Mouse (Mus musculus): Measurements from ENCODE around the gene Ptx4. TPM values are rescaled to one million over a fixed set of nuclear protein-coding genes. Genes with fewer than 3 reads are reported as not detected.
"Not testable (repeated sequence)": the region's sequence is repeated elsewhere in the genome, so short reads cannot be mapped to it uniquely, and the experiment has no call there.

The Ptx4 gene
- total RNA-seq, 2 experiments from 2014 or later, result 0.32 to 0.34 TPM

- intact Hi-C loops (cut with DNase I), result no loop called here
- DNase-seq, result peak; percentile 14
Measured at GRCm38 (mm10) chr17:25114908-25115645, 5.5 kb upstream of the Ptx4 start.

- intact Hi-C loops (cut with DNase I), result no loop called here
- DNase-seq, result peak; percentile 94
Measured at GRCm38 (mm10) chr17:25115664-25116432, 4.7 kb upstream of the Ptx4 start, which contains the start of gene Telo2. Gene Telo2, minus strand, starts transcription at chr17:25115967.

DNA sequence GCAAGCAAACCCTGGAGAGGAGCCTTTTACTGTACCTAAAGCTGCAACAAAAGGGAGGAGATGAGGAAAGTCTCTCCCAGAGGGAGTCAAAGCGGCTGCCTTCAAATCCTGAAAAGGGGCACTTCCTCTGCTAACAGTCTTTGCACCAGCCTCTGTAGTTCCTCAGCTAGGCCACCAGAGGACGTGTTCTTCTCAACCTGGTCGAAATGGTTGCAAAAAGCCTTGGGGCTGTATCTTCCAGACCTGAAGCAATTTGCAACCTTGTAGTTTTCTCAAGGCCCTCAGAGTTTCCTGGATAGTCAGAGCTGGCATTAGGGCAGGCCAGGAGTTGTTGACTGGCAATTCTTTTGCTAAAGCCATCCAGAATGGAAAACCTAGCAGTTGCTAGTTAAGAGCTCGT is 3.3 kb upstream of the Ptx4 start:
- no peak for DNase-seq
- intact Hi-C loops (cut with DNase I), result no loop called here

DNA sequence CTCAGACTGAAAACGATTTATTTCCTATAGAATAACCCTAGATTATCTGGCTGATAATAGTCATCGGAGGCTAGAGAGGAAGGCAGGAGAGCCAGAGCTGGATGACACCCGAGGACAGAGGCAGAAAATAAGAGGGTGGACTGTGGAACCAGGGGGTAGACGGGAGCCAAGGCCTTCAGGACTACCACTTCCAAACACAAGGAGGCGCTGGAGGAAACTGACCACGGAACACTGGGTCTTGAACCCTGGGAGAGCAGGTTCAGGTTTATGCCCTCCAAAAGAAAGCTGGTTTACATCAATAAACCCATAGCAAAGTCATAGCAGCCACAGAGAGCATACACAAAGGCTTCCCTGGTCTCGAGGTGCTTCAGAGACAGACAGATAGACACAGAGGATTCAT is 3.4 kb downstream of the Ptx4 start:
- intact Hi-C loops (cut with DNase I), result no loop called here
- no peak for DNase-seq

DNA sequence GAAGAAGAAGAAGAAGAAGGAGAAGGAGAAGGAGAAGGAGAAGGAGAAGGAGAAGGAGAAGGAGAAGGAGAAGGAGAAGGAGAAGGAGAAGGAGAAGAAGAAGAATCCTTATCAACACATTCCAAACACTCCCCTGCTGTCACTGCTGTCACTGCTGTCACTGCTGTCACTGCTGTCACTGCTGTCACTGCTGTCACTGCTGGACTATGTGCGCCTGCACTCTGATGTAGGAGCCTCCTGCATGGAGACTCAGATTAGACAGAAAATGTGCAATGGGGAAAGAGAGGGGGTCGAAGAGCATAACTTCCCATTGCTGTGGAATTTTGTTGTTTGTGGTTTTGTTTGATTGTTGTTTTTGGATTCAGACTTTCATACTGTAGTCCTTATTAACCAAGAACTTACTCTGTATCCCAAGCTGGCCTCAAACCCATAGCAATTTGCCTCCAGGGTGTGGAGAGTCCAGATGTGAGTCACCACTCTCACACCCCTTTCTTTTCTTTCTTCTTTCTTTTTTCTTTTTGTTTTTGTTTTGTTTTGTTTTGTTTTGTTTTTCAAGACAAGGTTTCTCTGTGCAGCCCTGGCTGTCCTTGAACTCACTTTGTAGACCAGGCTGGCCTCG is 5.0 kb downstream of the Ptx4 start:
- intact Hi-C loops (cut with DNase I), result not testable (repeated sequence)

GRCm38 (mm10) chr17:25127079-25127478 is 6.5 kb downstream of the Ptx4 start:
- no peak for DNase-seq
- intact Hi-C loops (cut with DNase I), result no loop called here

More for the DNA sequence above, 5.0 kb downstream of the Ptx4 start:
- not testable (repeated sequence) for DNase-seq

DNA sequence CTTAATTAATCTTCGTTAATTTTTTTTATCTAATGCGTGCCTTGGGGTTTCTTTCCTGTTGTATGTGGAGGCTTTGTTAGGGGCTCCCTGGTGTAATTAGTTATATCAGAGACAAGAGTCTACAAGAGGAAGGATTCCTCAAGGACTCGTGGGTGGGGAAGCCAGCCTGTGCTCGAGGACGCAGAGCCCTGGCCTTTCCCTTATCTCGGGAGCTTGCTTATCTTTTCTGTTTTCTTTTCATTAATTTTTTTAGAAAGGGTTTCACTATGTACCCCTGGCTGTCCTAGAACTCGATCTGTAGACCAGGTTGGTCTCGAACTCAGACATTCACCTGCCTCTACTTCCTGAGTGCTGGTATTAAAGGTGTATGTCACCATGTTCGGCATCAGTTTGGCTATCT is 7.1 kb downstream of the Ptx4 start:
- no peak for DNase-seq
- intact Hi-C loops (cut with DNase I), result no loop called here

- DNase-seq, result no peak
- intact Hi-C loops (cut with DNase I), result no loop called here
Measured at GRCm38 (mm10) chr17:25130060-25130459, 9.5 kb downstream of the Ptx4 start.

GRCm38 (mm10) chr17:25133275-25133698 is 12.7 kb downstream of the Ptx4 start, which contains the start of gene Clcn7:
Gene Clcn7, plus strand, starts transcription at chr17:25133391.
- intact Hi-C loops (cut with DNase I), result no loop called here
- DNase-seq, result peak; percentile 96

DNA sequence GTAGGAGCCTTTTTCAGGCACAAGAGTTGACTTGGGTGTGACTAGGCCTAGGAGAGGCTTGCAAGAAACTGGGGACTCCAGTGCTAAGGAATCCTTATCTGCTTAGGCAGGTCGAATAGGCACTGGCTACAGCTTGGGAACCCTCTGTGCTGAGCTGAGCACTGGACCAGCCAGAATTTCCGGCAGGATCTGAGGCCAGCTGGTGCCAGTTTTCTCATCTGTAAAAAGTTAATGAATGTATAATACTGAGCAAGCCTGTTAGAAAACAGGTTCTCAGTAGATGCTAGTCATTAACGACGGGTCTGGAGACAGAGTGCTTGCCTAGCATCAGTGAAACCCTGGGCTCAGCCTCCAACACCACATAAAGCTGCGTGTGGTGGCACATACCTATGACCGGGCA is 15.1 kb downstream of the Ptx4 start:
- no peak for DNase-seq
- intact Hi-C loops (cut with DNase I), result no loop called here

GRCm38 (mm10) chr17:25138803-25139202 is 18.2 kb downstream of the Ptx4 start:
- intact Hi-C loops (cut with DNase I), result no loop called here
- no peak for DNase-seq

- no peak for DNase-seq
- intact Hi-C loops (cut with DNase I), result no loop called here
Measured at GRCm38 (mm10) chr17:25139960-25140359, 19.4 kb downstream of the Ptx4 start.

DNA sequence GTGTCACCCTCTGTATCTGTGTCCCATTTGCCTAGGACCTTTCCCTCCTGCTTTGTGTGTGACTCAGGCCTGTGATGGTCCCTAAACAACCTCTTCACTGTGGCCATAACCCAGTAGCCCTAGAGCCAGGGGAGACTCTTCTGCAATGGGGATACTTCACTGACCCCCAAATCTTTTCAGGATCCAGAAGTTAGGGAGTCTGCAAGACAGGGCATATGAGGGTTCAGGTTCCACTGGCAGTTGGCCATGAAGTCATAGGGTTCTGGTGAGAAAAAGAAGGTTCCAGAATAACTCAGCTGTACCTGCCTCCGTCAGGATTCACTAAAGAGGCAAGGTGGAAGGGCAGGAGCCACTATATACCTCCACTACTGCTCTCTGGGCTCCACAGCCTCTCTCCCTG is 41.6 kb downstream of the Ptx4 start, which contains the start of gene Ccdc154:
Gene Ccdc154 (plus strand): TSS at position 301 of the 400 bp plus-strand sequence.
- no peak for DNase-seq
- intact Hi-C loops (cut with DNase I), result no loop called here

- intact Hi-C loops (cut with DNase I), result no loop called here
- no peak for DNase-seq
Measured at GRCm38 (mm10) chr17:25163387-25163786, 42.8 kb downstream of the Ptx4 start.

DNA sequence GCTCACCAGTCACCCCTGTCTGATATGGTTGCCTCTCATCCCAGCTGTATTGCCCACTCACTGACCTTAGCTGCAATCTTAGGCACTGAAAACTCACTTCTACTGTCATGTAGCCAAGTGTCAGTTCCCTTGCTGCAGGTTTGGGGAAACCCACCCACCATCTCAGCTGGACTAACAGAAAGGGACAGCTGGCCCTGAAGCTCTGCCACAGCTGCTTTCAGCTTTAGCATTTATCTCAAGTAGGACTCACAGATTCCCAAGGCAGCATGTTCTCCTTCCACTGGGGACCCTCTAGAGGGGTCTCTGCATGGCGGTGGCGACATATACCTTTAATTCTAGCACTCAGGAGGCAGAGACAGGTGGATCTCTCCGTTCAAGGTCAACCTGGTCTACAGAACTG is 44.2 kb downstream of the Ptx4 start:
- intact Hi-C loops (cut with DNase I), result no loop called here
- DNase-seq, result no peak

DNA sequence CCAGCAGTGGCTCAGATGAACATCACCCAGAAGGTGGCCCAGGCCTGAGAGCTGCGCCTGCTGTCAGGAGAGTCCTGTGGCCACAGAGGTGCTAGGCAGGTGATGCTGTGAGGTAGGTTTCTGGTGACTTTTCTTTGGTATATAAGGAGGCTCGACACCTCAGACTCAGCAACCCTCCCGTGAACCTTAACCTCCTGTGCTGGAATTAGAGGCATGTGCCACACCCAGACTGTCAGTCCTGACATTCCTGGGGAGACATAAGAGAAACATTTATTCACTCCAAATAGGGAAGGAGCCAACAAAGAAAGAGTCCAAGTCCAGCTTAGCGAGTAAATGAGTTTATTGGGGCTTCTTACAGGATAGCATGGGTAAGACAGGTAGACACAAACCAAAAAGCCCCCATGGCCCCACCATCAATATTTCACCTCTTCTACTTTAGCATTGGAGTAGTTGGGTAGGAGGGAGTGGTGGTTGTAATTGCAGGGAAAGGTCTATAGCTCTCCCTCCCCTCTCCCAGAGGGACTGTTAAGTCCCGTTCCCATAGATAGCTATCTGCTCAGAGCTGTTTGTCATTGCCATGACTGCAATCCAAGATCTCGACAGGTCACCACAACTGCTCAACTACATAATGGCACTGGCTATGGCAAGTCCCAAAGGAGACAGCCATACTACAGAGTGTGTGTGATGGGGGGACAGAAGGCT is 45.6 kb downstream of the Ptx4 start:
- intact Hi-C loops (cut with DNase I), result no loop called here
- no peak for DNase-seq

DNA sequence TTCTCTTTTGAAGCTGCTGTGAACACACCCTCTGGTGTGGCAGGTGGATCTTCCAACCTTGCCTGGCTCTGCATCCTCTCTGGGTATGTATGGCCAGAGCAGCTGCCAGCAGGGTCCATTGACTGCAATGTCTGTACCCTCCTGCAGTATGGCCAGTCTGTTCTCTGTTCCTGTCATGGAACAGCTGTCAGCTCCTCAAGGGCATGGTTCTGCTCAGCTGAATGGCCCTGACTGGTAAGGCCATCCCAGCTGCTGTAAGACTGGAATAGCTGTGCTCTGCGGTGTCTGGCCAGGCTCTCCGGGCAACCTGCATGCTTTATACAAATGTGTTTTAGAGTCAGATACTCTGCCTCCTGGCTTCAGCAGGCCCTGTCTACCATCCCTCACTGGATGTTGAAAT is 49.1 kb downstream of the Ptx4 start:
- DNase-seq, result no peak
- intact Hi-C loops (cut with DNase I), result no loop called here

DNA sequence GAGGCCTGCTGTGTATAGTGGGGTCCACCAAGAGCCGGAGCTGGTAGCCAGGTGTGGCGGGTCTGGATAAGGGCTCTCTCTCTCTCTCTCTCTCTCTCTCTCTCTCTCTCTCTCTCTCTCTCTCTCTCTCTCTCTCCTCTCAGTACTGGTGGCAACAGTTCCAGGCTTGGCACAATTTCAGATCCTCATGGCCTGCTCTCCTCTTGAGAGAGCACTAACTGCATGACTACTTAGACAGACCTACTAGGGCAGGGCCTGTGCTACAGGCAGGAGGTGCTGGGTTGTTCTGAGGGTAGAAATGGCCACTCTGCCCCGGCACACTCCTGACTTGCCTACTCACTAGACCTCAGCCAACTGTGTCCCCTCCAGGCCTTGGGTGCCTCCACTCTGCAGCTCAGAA is 52.0 kb downstream of the Ptx4 start:
- DNase-seq, result no peak
- intact Hi-C loops (cut with DNase I), result no loop called here

Data from left cerebral cortex, postnatal 4 days (tissue).